Mouse (Mus musculus) thymus, adult 2 months (tissue): ENCODE results near the gene Lpar6. TPM values are rescaled to one million over a fixed set of nuclear protein-coding genes. Genes with fewer than 3 reads are reported as not detected.

Experiments used
- DNase-seq: peaks from one replicate; pipeline ENCODE4 v3.0.0; 2021
- H3K27ac ChIP-seq: fragments of 200-500 bp; 2 replicates; pipeline ENCODE4 v1.5.1; 2012; ENCODE audit warnings: low read length, control low read depth; ENCODE audit not compliant: control insufficient read depth, insufficient read depth
- H3K27me3 ChIP-seq: fragments of 200-500 bp; 2 replicates; pipeline ENCODE4 v1.6.1; 2012; ENCODE audit warnings: mild to moderate bottlenecking, low read length, moderate library complexity, mixed read lengths; ENCODE audit not compliant: control insufficient read depth, insufficient read depth
- H3K36me3 ChIP-seq: fragments of 200-500 bp; 2 replicates; pipeline ENCODE4 v1.6.1; 2012; ENCODE audit warnings: mild to moderate bottlenecking, low read length, moderate library complexity; ENCODE audit not compliant: control insufficient read depth, insufficient read depth
- H3K4me1 ChIP-seq: fragments of 200-500 bp; replicated peaks from 2 replicates; pipeline ENCODE4 v1.6.1; 2012; ENCODE audit warnings: low read length; ENCODE audit not compliant: control insufficient read depth, insufficient read depth
- H3K4me3 ChIP-seq: fragments of 200-500 bp; 2 replicates; pipeline ENCODE4 v1.5.1; 2012; ENCODE audit warnings: mild to moderate bottlenecking, low read length, control low read depth, moderate library complexity; ENCODE audit not compliant: control insufficient read depth, insufficient read depth
- CTCF ChIP-seq: fragments of 200-500 bp; IDR thresholded peaks from 2 replicates; pipeline ENCODE4 v1.5.1; 2012; ENCODE audit warnings: mild to moderate bottlenecking, control low read depth, low read length, moderate library complexity, borderline replicate concordance; ENCODE audit not compliant: control insufficient read depth, poor library complexity, insufficient read depth; ENCODE audit errors: extremely low read depth
- POLR2A ChIP-seq: fragments of 200-500 bp; IDR thresholded peaks from 2 replicates; pipeline ENCODE4 v1.6.1; 2012; ENCODE audit warnings: mild to moderate bottlenecking, low read length, control low read depth, moderate library complexity; ENCODE audit not compliant: control insufficient read depth, poor library complexity, insufficient read depth; ENCODE audit errors: extremely low read depth
- WGBS: fragments of 180-500 bp; shearing (Covaris S2); methylation state at CpG from one replicate; pipeline ENCODE4 v1.1.7; 2018; 5-methylcytosine and 5-hydroxymethylcytosine counted together
- polyA plus RNA-seq: library from polyadenylated mRNA; depleted of rRNA; stranded (reverse); fragments of >200 nt; gene quantifications from 2 replicates; pipeline ENCODE4 v1.2.3, GENCODE M21; 2012

Lpar6 gene
- polyA plus RNA-seq, 1 experiment, result 22.3 TPM

DNA sequence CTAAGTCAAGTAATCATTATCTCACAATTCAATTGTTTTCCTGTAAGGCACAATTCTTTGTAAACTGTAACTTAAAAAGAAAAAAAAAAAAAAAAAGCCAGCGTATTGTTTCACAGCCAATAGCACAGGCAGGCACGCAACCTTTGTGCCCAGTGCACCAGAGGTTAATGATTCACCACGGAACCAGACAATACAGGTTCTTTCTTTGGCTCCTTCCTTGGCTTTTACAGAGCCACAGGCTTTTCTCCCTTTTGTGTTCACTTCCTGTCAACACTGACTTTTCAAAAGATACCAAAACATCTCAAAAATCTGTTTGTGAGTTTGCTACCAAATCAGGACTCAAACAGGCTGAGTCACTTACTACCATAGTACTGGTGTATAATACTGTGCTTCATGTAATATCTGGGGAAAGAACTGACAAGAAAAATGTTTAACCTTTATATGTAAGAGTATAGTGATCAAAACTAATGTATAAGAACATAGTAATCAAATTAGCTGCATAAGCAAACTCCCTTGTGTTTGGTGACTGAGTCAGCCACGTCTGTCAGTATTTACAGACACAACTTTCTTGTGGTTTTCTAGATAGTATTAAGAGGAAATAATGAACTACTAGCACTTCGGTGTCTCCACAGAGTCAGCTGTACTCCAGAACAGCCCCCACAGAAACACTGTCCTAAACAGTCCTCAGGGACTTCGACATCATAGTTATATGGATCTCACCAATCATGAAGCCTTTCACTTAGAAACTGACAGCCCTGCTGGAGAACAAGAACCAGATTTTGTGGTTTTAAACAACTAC is 16.0 kb downstream of the Lpar6 start:
- Histone ChIP-seq H3K27me3 (no peaks in the 10 kb centered on the region), H3K27ac (peak overlapping the region; percentile 86), H3K36me3 (0 out of 2 replicates have a peak, but pooled peaks cover 4% of the 10 kb centered on the region), H3K4me1 (peaks cover 12% of the 10 kb centered on the region), H3K4me3 (no peak overlapping the region)
- DNase-seq, result no peak
- WGBS, result 41% methylated on average over 6 of the region's 6 CpGs
- no peak for TF ChIP-seq POLR2A
- no peak for TF ChIP-seq CTCF

GRCm38 (mm10) chr14:73254412-73254811 is 16.7 kb downstream of the Lpar6 start:
- Histone ChIP-seq H3K27me3 (no peaks in the 10 kb centered on the region), H3K36me3 (0 out of 2 replicates have a peak, but pooled peaks cover 4% of the 10 kb centered on the region), H3K27ac (peak overlapping the region; percentile 11; the same call in 1 of the 2 replicates), H3K4me3 (no peak overlapping the region), H3K4me1 (peaks cover 12% of the 10 kb centered on the region)
- DNase-seq, result no peak
- 94% methylated on average over 4 of the region's 4 CpGs for WGBS
- TF ChIP-seq CTCF (no peak), POLR2A (no peak)

DNA sequence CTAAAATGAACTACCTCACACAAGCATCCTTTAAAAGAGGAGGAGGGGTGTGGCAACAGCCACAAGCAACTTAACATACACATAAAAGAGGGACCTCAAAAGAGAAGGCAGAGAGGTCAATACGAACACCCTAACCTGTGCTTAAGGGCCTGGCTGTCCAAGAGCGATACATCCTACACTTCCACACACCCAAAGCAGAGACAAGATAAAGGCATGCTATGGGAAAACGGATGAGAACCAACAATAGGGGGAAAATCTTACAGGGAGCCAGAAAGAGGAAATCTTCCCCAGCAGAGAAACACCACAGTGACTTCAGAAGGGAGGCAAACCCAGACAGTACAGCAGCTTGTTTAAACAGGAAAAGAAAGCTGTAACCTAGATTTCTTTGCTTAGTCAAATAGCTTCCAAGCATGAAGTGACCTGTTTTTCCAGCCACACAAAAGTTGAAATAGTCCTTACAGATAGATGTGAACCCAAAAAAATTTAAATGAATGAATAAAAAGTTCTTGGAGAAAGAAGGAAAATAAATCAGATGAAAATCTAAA is 17.8 kb downstream of the Lpar6 start:
- Histone ChIP-seq H3K4me3 (no peak overlapping the region), H3K27me3 (no peaks in the 10 kb centered on the region), H3K27ac (peak overlapping the region; percentile 71), H3K36me3 (peaks cover 9% of the 10 kb centered on the region; the same call in 1 of the 2 replicates), H3K4me1 (peaks cover 12% of the 10 kb centered on the region)
- TF ChIP-seq POLR2A (no peak), CTCF (no peak)
- 56% methylated on average over 3 of the region's 3 CpGs for WGBS
- peak; percentile 40 for DNase-seq

DNA sequence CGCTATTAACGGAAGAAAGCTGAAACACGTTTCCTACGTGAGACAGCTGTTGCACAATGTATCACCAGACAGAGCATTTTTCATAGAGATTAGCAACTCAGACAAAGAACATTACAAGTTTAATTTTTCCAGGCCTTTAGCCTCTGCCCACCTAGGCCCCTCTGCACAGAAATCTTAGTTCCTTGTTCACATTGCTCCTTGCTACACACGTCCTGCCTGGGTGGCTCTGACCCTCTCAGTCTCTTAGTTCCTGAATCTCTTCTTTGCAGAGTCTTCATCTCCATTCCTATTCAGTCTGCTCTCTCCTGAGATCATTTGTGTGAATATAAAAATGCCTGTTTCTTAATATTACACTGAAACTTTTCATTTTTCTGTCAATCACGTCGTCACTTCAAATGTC is 19.7 kb downstream of the Lpar6 start:
- WGBS, result 93% methylated on average over 7 of the region's 7 CpGs
- no peak for DNase-seq
- H3K4me3 ChIP-seq, result no peak overlapping the region
- no peaks in the 10 kb centered on the region for H3K27me3 ChIP-seq
- no peak for TF ChIP-seq CTCF
- no peak for TF ChIP-seq POLR2A
- no peak overlapping the region for H3K27ac ChIP-seq
- peaks cover 12% of the 10 kb centered on the region for H3K4me1 ChIP-seq
- H3K36me3 ChIP-seq, result peaks cover 14% of the 10 kb centered on the region

DNA sequence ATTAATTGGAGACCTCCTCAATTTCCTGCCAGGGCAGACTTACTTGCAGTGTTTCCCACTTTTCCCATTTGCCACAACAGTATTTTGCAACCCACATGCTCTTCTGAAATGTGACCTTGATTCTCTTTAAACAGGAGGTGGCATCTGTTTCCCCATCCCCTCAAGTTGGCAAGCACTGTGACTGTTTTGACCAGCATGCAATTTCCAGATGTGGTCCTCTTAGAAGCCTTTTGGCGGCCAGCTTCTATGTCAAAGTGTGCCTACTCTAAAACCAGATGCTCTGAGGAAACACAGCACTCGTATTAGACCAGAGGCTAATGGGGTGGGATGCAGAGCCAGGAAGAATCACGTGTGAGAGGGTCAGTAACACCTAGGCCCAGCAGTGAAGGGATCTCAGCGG is 20.5 kb downstream of the Lpar6 start:
- Histone ChIP-seq H3K4me3 (no peak overlapping the region), H3K27me3 (no peaks in the 10 kb centered on the region), H3K36me3 (peaks cover 20% of the 10 kb centered on the region), H3K27ac (no peak overlapping the region), H3K4me1 (peaks cover 12% of the 10 kb centered on the region)
- DNase-seq, result no peak
- TF ChIP-seq CTCF (no peak), POLR2A (no peak)
- WGBS, result 95% methylated on average over 4 of the region's 4 CpGs

DNA sequence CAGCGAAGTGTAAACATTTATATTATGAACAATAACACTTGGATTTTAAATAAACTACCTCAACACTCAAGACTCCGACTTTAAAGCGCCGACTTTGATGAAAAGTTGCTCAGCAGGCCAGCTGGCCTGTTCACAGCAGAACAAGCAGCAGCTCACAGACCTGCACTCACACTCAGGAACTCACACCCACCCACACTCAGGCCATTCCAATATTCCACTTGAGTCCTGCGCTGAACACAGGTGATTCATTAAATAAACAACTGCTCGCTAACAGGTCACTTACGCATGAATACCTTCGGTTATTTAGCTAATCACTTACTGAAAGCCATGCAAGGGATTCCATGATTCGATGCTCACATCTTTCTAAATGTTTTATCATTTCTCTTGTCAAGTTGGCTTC is 24.5 kb downstream of the Lpar6 start:
- H3K4me1 ChIP-seq, result no peaks in the 10 kb centered on the region
- H3K4me3 ChIP-seq, result no peak overlapping the region
- TF ChIP-seq POLR2A (no peak), CTCF (no peak)
- no peak overlapping the region for H3K27ac ChIP-seq
- no peak for DNase-seq
- no peaks in the 10 kb centered on the region for H3K27me3 ChIP-seq
- H3K36me3 ChIP-seq, result peaks cover 30% of the 10 kb centered on the region
- 97% methylated on average over 9 of the region's 9 CpGs for WGBS

GRCm38 (mm10) chr14:73266166-73266565 is 28.5 kb downstream of the Lpar6 start:
- WGBS, result 87% methylated on average over 3 of the region's 3 CpGs
- Histone ChIP-seq H3K27me3 (no peaks in the 10 kb centered on the region), H3K4me1 (no peaks in the 10 kb centered on the region), H3K4me3 (no peak overlapping the region), H3K27ac (no peak overlapping the region), H3K36me3 (peaks cover 24% of the 10 kb centered on the region)
- peak; percentile 45 for DNase-seq
- no peak for TF ChIP-seq POLR2A
- no peak for TF ChIP-seq CTCF
